Mouse (Mus musculus) right cerebral cortex, postnatal 25 days (tissue): ENCODE data around the gene Vav1.

ENCODE experiments used
- DNase-seq: peaks from one replicate; pipeline ENCODE4 v3.0.0; 2022

Gene Vav1

GRCm38 (mm10) chr17:57344029-57344707 is 65.3 kb downstream of the Vav1 start:
- no peak for DNase-seq

DNA sequence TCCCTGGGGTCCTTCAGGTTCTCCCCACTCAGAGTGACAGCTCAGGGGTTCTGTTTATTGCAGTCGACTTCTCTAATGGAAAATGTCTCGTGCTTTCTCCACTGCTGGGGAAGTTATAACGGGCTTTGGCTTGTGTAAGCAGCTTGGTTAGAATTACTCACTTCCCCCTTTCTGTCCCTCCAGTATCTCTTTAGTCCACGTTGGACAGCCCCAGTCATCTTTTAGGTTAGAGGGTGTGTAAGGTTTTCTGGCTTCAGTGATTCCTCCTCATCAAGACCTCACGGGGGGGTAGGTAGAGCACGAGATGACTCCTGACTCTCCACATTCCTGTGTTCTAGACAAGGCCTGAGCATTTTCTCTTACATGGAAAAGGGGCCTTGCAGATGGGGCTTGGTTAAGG is 68.1 kb downstream of the Vav1 start:
- no peak for DNase-seq

- no peak for DNase-seq
Observed at GRCm38 (mm10) chr17:57347781-57348180, 68.9 kb downstream of the Vav1 start.

GRCm38 (mm10) chr17:57349067-57349466 is 70.2 kb downstream of the Vav1 start:
- DNase-seq: no peak

DNA sequence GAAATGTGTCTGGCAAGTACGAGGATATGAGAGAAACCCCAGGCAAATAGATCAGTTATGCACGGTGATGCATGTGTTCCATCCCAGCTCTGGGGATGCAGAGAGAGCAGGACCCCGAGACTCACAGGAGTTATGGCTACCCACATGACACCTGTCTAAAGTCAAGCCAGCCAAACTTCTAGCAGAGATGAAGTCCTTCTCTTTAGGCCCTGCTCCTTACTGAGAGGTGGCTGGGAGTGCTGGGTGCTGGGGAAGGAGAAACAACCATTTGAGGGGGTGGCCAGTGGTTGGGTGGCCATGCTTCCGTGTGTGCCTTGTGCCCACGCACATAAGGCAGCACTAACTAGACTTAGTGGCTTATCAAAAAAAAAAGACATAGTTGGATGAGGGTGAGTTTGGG is 71.3 kb downstream of the Vav1 start:
- DNase-seq: no peak

GRCm38 (mm10) chr17:57351107-57351506 is 72.2 kb downstream of the Vav1 start:
- DNase-seq: no peak

DNA sequence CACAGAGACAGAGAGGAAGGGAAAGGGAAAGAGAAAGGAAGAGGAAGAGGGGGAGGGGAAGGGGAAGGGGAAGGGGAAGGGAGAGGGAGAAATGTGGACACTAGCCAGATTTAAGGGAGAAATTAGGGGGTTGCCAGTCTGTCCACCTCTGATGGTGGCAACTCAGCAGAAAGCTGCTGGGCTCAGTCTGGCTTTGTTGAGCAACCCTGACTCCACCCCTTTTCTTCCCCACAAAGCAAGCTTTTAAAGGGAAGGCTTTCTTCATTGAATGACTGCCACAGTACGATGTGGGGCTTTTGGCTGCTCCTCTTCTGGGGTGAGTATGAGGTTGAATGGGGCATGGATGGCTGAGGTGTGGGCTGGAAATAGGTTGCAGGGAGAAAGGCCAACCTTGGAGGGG is 79.5 kb downstream of the Vav1 start, which contains the start of gene Adgre1:
TSS of gene Adgre1 (plus strand) at position 251 of the 400 bp plus-strand sequence.
- DNase-seq: no peak

DNA sequence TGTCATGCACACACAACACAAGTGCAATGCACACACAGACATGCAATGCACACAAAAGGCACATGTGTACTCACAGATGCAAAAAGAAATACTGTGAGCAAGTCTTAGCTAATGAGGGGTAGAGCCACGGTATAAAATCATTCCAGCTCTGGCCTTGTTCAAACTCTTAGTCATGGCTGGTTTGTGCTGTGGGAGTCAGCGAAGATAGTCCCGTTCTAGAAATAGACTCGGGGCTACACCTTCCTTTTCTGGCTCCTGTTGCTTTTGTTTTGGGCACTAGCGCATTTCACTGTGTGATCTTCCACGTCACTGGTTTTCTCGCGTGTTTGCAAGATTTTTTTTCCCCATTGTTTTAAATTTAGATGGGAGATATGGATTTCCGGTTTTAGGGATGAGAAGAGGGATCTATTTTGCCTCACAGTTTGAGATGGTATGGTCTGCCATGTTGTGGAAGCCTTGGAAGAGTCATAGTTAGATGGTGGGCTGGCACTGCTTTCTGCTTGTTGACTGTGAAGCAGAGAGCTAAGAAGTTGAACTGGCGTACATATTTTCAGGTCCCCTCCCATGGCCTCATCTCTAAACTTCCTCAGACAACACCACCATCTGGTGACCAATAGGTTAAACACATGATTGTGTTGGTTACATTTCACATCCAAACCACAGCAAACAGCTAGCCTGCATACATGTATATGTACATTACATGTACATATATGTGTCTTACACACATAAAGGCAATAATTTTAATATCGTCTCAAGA is 80.8 kb downstream of the Vav1 start:
- no peak for DNase-seq
